Mouse (Mus musculus) heart, embryonic 12.5 days (tissue): ENCODE measurements around the gene Gm6592. TPM values are rescaled to one million over a fixed set of nuclear protein-coding genes. Genes with fewer than 3 reads are reported as not detected.

ENCODE experiments used
- polyA plus RNA-seq: library from polyadenylated mRNA; unstranded; fragments of >200 nt; fragmentation: Nextera tagmentation; extraction: Ambion mirVana; gene quantifications from 2 replicates; pipeline ENCODE4 v1.2.1, GENCODE M21; 2016

The Gm6592 gene
- polyA plus RNA-seq, 1 experiment from 2014 or later: not detected

Other genes starting within 250 kb of the Gm6592 start
- gene Ssxb8, start 153.2 kb upstream of the Gm6592 start, polyA plus RNA-seq: not detected in 2 replicates
- gene Ssx9, start 95.6 kb upstream of the Gm6592 start, polyA plus RNA-seq: not detected in 2 replicates
- not detected in 2 replicates for gene Ssxb5, start 40.3 kb upstream of the Gm6592 start, polyA plus RNA-seq
- not detected in 2 replicates for gene Gm5751, start 30.3 kb downstream of the Gm6592 start, polyA plus RNA-seq
- 3.1 TPM in 2 replicates for gene B630019K06Rik, start 48.4 kb downstream of the Gm6592 start, polyA plus RNA-seq
- gene Fthl17b, start 119.0 kb downstream of the Gm6592 start, polyA plus RNA-seq: not detected in 2 replicates
- gene Fthl17c, start 132.6 kb downstream of the Gm6592 start, polyA plus RNA-seq: not detected in 2 replicates
- not detected in 2 replicates for gene Fthl17d, start 142.8 kb downstream of the Gm6592 start, polyA plus RNA-seq
- gene Fthl17e, start 189.5 kb downstream of the Gm6592 start, polyA plus RNA-seq: not detected in 2 replicates
- gene Fthl17f, start 219.0 kb downstream of the Gm6592 start, polyA plus RNA-seq: not detected in 2 replicates